Mouse (Mus musculus): ENCODE data around the gene Angpt4.

- TF ChIP-seq CTCF (IDR thresholded peaks at IDR 0.05; ENCODE audit: low read depth, low read length) (no peak), POLR2A (IDR thresholded peaks at IDR 0.05; ENCODE audit: insufficient read depth, low read length) (peak; percentile 71)
These were observed 59.5 kb downstream of the Angpt4 start for GRCm38 (mm10) chr2:151970191-151971172.
